Mouse (Mus musculus) c-Kit-negative CD71-positive TER-119-positive erythroid progenitor cells, embryonic 14.5 days (primary cell): ENCODE results near the gene Nmb.
"Not testable (repeated sequence)": the region's sequence is repeated elsewhere in the genome, so short reads cannot be mapped to it uniquely, and the experiment has no call there.

Source experiments
- DNase-seq: peaks from one replicate; pipeline ENCODE4 v3.0.0-alpha.2; 2013; ENCODE audit warnings: low read depth, low spot score

The Nmb gene

DNA sequence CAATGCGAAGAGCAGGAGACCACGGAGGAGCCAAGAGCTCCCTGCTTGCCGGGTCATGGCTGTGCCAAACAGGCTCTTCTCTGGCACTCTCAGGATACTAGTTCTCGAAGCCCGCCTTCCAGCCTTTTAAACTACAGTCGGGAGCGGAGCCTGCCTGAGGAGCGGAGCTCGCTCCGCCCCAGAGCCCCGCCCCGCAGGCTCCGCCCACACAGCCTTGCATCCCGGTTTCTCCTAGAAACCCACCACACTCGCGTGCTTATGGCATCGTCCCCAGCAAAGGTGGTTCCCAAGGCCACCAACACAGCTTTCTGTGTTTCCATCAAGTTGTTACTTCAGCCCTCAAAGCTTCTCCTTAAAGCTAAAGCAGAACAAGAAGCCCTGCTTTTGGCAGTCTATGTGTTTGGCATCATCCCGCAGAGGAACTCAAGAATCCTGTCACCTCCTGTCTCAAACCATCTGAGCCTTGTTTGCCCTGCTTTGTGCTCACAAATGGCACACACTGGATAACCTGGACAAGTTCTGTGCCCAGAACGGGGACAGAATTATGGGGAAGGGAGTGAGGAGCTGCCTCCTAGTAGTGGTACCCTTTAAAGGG, at the start of gene Nmb:
Gene Nmb (minus strand): TSS at position 156 of the 595 bp plus-strand sequence.
- DNase-seq = peak; percentile 31

DNA sequence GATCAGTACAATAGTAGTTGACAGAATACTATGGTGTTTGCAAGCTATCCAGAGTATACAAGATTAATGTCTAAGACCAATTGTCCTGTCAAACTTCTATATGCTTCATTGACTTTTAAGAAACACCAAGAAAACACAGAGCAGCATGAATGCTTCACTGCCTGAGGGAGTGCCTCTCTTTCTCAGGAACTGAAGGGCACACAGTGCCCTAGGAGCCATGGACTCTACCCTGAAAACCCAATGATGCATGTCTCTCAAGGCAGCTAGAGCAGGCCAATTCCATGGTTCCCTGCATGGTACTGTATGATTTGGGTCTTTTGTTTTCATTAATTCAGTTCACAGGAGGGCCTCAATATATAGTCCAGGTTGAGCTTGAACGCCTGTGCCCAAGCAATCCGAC, 49.4 kb upstream of the Nmb start:
- no peak for DNase-seq

DNA sequence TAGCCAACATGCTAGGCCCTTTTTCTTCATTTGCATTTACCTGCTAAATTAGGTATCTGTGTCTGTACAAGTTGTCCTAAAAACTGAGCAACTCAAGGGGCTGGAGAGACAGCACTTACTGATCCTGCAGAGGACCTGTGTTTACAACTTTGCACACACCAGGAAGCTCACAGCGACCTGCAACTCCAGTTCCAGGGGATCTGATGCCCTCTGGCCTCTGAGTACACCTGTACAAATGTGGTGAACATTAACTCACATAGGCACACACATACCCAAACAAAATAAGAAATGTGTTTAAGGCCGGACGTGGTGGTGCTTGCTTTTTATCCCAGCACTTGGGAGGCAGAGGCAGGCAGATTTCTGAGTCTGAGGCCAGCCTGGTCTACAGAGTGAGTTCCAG, 47.3 kb upstream of the Nmb start:
- DNase-seq = no peak

DNA sequence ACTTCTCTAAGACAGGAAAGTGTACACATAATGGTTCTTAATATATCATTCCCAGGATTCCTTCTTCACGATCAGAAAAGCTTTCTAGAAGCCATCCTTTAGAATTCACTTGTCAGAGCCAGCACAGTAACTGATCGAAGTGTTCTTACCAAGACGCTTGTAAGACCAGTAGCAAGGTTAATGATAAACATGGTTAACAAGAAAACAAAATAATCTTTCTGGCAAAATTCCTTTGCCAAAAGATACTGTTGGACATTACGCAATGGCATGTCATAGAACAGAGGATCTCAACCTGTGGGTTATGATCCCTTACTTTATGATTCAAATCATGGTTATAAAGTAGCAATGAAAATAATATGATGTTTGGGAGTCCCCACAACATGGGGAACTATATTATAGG, 46.6 kb upstream of the Nmb start:
- no peak for DNase-seq

DNA sequence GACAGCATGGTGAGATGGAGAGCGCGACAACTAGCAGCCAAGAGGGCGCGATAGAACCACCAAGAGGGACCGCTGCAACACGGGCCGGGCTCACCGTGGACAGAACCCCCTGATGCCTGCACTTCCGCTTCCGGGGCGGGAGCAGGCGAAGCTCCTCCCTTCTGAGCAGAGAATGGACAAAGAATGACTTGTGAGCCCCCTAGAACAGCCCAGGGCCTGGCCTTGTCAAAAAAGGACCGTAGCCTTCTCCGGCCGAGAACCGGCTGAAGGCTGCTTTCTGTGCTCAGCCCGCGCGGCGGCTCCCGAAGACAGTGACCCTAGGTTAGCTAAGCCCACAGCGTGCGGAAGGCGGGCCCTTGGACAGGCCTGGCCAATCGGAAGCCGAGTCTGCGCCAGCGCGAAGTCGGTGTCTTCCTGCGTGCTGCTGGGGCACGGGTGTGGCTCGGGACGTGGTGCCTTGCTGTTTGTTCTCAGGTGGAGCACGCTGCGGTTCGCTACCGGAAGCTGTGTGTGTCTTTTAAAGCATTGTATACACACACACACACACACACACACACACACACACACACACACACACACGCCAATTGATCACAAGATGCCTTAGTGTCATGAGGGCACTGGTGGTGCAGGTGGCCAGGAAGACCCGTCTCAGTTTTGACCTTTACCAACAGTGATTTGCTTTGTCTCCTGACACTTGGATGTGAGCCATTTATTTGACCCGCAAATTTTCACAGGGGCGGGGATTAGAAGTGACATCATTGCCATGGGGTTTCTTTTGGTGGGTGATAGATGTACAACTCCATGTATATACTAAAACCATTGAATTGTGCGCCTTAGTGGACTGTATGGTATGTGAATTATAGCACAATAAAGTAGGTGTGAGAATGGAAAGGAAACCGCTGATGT, 42.8 kb upstream of the Nmb start, which contains the start of gene Sec11a:
Gene Sec11a (minus strand): TSS at position 336 of the 906 bp plus-strand sequence.
- peak; percentile 85 for DNase-seq

DNA sequence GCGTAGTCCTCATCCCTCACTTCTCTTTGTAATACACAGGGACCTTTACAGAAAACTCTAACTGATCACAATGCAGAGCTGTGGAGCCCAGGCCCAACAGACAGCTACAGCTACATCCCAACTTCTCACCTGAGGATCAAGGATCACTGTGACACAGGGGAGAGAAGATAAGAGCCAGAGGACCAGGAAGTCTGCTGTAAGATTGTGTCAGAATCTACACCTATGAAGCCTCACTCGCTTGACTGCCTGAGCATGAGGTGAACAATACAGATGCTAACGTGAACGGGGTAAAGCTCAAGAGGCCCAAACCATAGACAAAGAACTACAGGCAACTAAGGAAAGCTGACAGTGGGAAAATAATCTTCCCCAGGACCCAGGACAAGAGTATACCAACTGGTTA, 34.9 kb upstream of the Nmb start:
- no peak for DNase-seq

DNA sequence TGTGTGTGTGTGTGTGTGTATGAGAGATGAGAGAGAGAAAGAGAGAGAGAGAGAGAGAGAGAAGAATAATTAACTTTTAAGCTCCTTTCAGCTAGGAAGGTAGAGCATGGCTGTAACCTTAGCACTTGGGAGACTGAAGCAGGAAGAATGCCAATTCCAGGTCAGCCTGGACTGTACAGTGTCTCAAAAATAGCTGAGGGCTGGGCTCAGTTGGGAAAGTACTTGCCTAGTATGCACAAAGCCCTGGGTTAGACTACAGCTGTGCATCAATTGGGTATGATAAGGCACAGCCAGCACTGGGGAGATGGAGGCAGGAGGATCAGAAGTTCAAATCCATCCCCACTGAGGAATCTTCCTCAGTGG, 32.4 kb upstream of the Nmb start:
- not testable (repeated sequence) for DNase-seq

DNA sequence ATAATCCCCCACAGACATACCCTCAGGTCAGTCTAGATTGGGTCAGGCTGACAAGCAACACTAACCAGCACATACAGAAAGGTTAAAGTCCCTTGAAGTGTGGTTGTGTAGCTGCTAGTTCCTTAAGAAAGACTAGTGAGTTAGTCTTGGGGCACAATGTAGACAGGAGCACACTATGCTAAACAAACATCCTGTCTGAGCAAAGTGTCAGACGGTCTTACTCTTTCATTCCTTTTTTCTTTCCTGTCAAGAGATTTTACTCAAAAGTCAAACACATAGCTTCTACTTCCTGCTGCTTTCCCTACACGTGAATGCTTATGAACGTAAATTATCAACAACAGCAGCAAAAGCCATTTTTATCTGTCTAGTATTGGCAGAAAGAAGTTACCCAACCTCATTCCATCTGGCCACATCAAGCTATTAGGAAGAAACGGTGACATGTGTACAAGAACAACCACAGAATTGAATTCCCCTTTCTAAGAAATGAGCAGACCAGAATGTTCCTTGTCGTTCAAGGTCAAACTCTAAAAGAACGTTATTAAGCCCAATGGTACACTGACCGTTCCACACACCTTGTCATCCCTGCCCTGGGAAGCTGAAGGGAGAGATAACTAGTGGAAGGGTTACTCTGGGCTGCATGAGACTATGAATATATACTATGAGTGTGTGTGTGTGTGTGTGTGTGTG, 31.9 kb upstream of the Nmb start:
- DNase-seq = not testable (repeated sequence)

DNA sequence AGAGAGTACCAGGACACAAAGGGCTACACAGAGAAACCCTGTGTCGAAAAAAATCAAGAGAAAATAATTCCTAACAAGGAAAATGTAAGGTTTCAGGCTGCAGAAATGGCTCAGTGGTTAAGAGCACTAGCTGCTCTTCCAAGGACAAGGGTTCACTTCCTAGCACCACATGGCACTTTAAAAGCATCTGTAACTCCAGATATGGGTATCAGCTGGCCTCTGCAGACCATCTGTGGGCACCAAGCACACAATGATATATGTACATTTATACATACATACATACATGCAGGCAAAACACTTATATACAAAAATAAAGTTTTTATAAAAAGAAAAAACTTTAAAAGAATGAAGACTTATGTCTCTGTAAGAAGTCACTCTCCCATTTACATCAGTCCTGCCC, 31.0 kb upstream of the Nmb start:
- no peak for DNase-seq

DNA sequence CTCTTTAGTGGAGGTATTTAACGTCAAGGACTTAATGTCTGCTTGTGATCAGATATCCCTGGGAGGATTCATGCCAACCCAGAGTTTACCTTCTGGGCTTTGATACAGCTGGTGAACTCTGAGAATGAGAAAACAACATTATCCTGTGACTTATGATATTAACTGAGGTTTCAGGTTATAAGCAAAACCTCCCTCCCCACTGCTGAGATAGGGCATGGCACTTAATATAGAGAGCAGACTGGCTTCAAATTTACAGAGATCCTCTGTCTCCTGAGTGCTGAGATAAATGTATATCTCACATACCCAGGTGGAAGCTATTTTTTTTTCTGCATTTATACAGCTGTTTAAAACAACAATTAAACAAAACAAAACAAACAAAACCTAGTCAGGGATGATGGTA, 27.9 kb upstream of the Nmb start:
- no peak for DNase-seq

DNA sequence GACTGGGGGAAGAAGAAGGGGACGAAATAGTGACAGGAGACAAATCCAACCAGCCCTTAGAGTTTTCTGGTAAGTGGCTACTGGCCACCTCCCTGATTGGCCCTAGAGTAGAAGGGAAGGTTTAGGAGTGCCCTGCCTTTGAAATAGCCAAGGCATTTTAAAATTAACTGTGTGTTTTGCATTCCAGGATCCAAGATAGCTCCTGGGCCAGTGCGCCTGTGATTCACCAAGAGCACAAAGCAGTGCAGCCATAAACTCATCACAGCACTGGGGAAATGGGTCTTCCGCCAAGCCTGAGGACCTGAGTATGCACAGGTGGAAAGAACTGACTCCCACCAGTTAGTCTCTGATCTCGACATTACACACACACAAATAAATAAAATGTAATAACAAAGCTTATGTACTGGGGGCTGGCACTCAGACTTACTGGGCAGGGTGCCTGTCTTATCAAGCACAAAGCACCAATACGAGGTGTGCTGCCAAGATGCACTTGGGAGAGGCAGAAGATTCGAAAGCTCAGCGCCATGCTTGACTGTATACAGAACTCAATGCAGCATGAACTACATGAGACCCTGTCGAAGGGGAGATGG, 26.8 kb upstream of the Nmb start:
- DNase-seq = no peak

DNA sequence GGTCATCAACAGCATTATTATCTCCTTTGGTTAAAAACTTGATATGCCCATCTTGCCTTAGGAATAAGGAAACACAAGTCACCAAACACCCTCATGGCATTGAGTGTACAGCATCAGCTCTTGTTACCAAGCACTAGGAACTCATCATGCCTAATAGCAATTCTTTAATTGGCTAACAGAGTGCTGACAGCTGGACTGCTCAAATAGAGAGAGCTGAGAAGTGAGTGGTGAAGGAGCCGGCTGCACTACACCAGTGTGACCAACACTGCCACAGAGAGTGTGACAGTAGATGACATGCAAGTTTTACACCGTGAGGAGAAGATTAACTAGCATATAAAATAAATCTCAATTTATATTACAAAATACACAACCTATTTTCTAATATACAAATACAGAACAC, 18.3 kb upstream of the Nmb start:
- no peak for DNase-seq

DNA sequence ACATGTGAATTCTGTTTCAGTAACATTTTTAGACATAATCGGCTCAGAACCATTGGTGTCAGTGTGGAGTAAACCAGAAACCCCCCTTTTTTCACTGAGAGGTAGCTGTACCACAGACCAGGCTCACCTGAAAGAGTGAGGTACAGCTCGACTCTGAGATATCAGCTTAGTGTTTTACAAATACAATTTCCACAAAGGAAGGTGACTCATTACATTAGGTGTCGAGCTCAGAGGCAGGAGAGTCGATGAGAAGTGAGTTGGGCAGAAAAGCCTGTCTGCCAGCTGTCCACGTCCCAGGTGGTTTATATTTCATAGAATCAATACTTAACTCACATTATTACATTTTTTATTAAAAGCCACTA, 14.8 kb upstream of the Nmb start:
- no peak for DNase-seq

DNA sequence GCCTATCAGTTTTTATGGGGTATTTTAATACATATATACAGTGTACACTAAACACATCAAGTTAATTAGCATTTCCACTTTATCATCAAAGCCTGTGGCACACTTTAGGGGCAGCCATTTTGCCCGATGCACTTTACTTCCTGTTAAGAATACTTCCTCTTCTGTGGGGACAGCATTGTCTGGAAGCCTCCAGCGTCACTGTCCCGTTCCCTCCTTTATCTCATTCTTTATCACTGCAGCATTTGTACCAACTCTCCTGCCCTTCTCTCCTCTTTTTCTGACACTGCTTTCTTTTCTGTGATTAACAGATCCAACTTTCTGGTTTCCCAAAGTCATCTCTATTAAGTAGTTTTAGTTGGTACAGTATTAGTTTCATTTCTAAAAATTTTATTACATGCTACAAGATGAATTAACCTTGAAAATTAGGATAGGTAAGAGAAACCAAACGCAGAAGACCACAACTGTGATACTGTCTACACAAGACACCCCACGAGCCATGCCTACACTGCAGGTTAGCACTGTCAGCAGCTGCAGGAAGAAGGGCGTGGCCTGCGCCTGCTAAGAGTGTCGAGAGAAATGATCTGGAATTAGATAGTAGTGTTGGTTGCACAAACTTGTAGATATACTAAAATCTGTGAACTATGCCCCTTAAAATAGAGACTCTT, 14.2 kb upstream of the Nmb start:
- DNase-seq = no peak

DNA sequence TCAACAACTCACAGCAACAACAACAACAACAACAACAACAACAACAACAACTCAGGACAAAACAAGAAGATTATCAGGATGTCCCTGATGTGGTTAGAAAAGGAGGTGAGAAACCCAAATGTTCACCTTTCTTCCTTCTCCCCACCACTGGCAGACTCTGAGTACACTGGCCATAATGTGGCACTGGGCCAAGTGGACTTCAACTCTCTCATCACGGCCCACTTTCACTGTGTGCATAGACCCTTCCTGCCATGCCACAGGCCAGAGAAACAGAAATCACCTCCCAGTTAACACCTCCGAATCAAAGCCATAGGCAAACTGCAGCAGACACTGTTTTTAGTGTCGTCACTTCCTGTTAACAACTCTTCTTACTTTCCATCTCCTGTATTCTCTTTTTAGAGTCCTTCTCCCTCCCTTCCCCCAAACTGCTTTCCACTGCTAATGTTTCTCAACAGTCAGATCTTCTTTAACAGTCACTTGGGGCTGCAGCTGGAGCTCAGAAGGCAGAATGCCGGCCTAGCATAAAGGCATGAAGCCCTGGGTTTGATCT, 13.1 kb upstream of the Nmb start:
- DNase-seq = no peak

DNA sequence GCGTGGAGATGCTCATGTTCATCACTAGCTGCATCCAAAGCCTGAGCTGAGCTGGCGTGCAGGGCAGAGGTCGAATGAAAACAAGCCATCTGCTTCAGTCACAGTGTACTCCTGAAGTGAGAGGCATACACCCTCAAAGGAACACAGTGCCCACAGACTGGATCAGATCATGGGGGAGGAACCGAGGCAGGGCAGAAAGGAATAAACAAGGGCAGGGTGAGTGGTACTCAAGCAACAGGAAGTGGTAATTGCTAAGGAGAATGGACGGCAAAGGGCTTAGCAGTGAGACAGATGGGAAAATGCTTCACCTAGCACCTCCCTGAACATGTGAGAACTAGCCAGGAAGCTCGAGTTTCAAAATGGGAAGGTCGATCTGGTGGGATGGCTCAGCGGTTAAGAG, 7.6 kb upstream of the Nmb start:
- DNase-seq = no peak

DNA sequence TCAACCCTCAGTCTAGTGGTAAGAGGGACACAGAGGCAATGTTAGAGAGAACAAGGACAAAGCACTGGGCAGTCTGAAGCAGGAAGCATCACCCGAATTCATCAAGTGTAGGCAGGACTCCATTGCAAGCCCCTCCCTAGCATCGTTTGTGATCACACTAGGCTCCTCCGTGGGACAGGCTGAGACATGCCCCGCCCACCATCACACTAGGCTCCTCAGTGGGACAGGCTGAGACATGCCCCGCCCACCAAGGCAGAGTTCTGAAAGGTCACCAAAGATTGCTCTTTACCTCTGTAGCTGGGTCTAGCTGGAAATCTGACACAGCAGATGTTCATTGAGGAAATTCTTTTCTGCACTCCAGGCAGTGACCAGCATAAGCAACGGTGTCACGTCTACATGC, 6.2 kb upstream of the Nmb start:
- DNase-seq = no peak

DNA sequence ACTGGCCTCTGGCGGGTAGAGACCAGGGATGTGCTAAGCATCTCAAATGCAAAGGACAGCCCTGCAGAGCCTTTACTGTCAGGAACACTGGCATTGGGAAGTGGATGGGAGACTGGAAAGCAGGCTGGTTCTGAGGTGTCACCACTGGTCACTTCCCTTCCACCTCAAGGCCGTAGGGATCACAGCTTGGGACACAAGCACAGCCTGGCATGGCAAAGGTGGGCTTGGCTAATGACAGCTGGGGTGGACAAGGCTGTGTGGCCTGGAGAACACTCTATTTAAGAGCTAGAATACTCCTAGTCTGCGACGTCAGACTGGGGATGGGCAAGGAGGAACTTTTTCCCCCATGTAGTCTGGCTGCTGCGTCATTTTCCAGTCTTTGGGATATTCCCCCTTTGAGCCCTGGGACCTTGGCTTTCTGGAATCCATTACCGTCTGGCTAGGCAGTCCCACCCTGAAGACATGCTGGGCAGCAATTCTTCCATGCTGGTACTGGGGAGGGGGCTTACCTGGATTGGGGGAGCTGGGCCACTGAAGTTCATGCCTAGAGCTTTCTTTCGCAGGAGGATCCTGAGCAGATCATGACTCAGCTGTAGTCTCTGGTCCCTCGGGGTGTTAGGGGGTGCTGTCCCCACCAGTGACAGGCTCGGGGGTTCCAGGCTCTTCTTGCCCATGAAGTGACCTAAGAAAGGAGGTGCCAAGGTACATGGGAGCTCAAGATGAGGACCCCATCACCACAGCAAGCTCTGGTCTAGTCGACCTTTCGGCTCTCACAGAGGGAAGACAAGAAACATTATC, 1.1 kb downstream of the Nmb start:
- no peak for DNase-seq

DNA sequence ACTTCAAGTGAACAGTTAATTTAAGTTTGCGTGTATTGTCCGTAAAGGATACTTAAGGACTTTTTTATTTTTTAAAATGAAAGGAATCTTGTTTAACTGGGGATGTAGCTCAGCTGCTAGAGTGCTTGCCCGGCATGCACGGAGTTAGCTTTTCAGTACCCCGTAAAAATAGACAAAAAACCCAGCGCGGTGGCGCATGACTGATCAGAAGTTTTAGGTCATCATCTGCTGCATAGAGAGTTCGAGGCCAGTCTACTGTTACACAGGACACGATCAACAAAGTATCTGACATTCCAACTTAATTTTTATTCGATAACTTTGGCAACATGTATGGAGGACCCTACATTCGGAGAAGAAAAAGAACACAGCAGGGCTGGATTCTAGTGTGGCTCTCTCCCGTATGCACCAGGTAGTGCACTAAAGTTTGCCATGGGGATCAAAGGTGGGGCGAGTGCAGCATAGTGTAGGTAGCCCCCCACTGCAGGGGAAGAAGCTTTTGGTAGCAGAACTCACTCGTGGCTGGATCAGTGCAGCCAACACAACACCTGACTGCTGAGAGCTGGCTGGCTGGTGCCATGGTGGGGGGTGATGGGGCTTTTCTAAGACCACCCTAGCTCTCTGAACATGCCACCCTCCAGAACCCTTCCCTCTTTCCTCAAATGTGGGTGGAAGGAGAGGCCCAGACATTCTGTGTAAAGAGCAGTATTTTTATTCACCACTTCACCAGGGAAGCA, 3.2 kb downstream of the Nmb start:
- peak; percentile 24 for DNase-seq

DNA sequence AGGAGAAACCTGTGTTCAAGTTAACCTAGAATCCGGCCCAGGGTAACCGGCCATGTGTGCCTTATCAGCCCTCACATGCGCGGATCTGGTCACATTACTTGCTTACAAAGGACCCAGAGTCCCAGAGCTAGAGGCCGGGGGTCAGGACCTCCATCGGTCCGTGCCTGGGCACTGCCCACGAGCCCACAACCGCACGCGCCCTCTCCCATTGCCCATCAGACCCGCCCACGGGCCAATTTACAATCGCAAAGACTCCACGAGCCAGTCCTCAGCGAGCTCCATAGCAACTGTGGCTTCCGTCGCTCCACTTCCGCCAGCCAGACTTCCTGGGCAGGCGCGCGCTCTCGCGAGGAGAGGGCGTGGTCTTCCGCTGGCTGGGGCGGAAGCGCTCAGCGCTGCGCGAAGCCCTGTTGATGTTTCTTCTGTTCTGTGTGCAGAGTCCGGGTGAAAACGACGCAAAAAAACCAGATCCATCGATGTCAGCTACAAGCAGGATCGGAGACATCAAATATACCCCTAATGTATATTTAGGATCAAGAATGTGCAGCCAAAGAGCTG, 3.9 kb downstream of the Nmb start, which contains the start of gene Wdr73:
Gene Wdr73 (minus strand): TSS at position 326 of the 558 bp plus-strand sequence.
- peak; percentile 78 for DNase-seq
